Mouse (Mus musculus) midbrain, embryonic 16.5 days (tissue): ENCODE measurements around the gene Spdl1. TPM values are rescaled to one million over a fixed set of nuclear protein-coding genes. Genes with fewer than 3 reads are reported as not detected.

Experiments used
- ATAC-seq: fragments of 200-750 bp; cut with Nextera tagmentation; 2 replicates; pipeline ENCODE4 v1.8.0; 2017; ENCODE audit warnings: moderate TSS enrichment
- H3K27ac ChIP-seq: fragments of 300-500 bp; sonication (generic); 2 replicates; pipeline ENCODE4 v1.5.1; 2014; ENCODE audit warnings: mild to moderate bottlenecking, low read length, mixed read lengths
- H3K27me3 ChIP-seq: fragments of 300-500 bp; sonication (generic); 2 replicates; pipeline ENCODE4 v1.6.1; 2014; ENCODE audit warnings: low read depth, low read length, mixed read lengths; ENCODE audit not compliant: control insufficient read depth, insufficient read depth
- H3K36me3 ChIP-seq: fragments of 300-500 bp; sonication (generic); 2 replicates; pipeline ENCODE4 v1.6.1; 2014; ENCODE audit warnings: mild to moderate bottlenecking, low read length, moderate library complexity, mixed read lengths; ENCODE audit not compliant: control insufficient read depth, insufficient read depth
- H3K4me1 ChIP-seq: fragments of 300-500 bp; sonication (generic); 2 replicates; pipeline ENCODE4 v1.6.1; 2014; ENCODE audit warnings: mild to moderate bottlenecking, low read length, mixed read lengths; ENCODE audit not compliant: control insufficient read depth, insufficient read depth
- H3K4me2 ChIP-seq: fragments of 300-500 bp; sonication (generic); 2 replicates; pipeline ENCODE4 v1.6.1; 2014; ENCODE audit warnings: mild to moderate bottlenecking, low read length, mixed read lengths
- H3K4me3 ChIP-seq: fragments of 300-500 bp; sonication (generic); 2 replicates; pipeline ENCODE4 v1.5.1; 2014; ENCODE audit warnings: low read depth, mild to moderate bottlenecking, low read length, moderate library complexity, mixed read lengths
- H3K9ac ChIP-seq: fragments of 300-500 bp; sonication (generic); 2 replicates; pipeline ENCODE4 v1.6.1; 2014; ENCODE audit warnings: low read depth, low read length, mixed read lengths
- H3K9me3 ChIP-seq: fragments of 300-500 bp; sonication (generic); replicated peaks from 2 replicates; pipeline ENCODE4 v1.6.1; 2014; ENCODE audit warnings: mild to moderate bottlenecking, low read length, mixed read lengths; ENCODE audit not compliant: control insufficient read depth, poor library complexity, severe bottlenecking
- WGBS: fragments of 180-500 bp; shearing (Covaris S2); extraction: QIAGEN DNeasy Blood & Tissue Kit; methylation state at CpG from one replicate; pipeline ENCODE4 v1.1.7; 2014; 5-methylcytosine and 5-hydroxymethylcytosine counted together
- polyA plus RNA-seq: library from polyadenylated mRNA; unstranded; fragments of >200 nt; fragmentation: Nextera tagmentation; extraction: Ambion mirVana; gene quantifications from 2 replicates; pipeline ENCODE4 v1.2.1, GENCODE M21; 2015

Gene Spdl1
- polyA plus RNA-seq: 2.0 and 2.2 TPM in 2 replicates

- H3K4me3 ChIP-seq: peak within 1 kb of the TSS; percentile 60
- under 1% methylated on average over 49 of the region's 49 CpGs for WGBS
- H3K36me3 ChIP-seq: no peaks in the 10 kb centered on the region
- peak within 1 kb of the TSS; percentile 76 for H3K27ac ChIP-seq
- peak within 1 kb of the TSS; percentile 75 for H3K9ac ChIP-seq
- H3K4me1 ChIP-seq: peaks cover 10% of the 10 kb centered on the region
- peak within 1 kb of the TSS; percentile 95 for H3K4me2 ChIP-seq
- ATAC-seq: peak; percentile 97
- H3K9me3 ChIP-seq: no peaks in the 10 kb centered on the region
- H3K27me3 ChIP-seq: no peaks in the 10 kb centered on the region
These were observed at the start of gene Spdl1 for GRCm38 (mm10) chr11:34833318-34834086. Gene Spdl1 (minus strand): TSS chr11:34833641.

GRCm38 (mm10) chr11:34881528-34881927 lies 48.1 kb upstream of the Spdl1 start:
- Histone ChIP-seq H3K9me3 (no peaks in the 10 kb centered on the region), H3K9ac (no peak overlapping the region), H3K4me2 (no peak overlapping the region), H3K4me1 (no peaks in the 10 kb centered on the region), H3K27ac (no peak overlapping the region), H3K27me3 (no peaks in the 10 kb centered on the region), H3K36me3 (no peaks in the 10 kb centered on the region), H3K4me3 (no peak overlapping the region)
- peak; percentile 89 for ATAC-seq
- WGBS: 48% methylated on average over 5 of the region's 5 CpGs

- 86% methylated on average over 1 of the region's 1 CpGs for WGBS
- Histone ChIP-seq H3K4me3 (no peak overlapping the region), H3K4me1 (no peaks in the 10 kb centered on the region), H3K9me3 (no peaks in the 10 kb centered on the region), H3K36me3 (no peaks in the 10 kb centered on the region), H3K9ac (no peak overlapping the region), H3K4me2 (no peak overlapping the region), H3K27me3 (no peaks in the 10 kb centered on the region), H3K27ac (no peak overlapping the region)
- ATAC-seq: no peak
These were observed 46.2 kb upstream of the Spdl1 start for GRCm38 (mm10) chr11:34879678-34880077.

- no peaks in the 10 kb centered on the region for H3K9me3 ChIP-seq
- H3K4me3 ChIP-seq: no peak overlapping the region
- no peak overlapping the region for H3K27ac ChIP-seq
- H3K27me3 ChIP-seq: no peaks in the 10 kb centered on the region
- H3K9ac ChIP-seq: no peak overlapping the region
- no peaks in the 10 kb centered on the region for H3K36me3 ChIP-seq
- ATAC-seq: no peak
- 83% methylated on average over 2 of the region's 2 CpGs for WGBS
- H3K4me1 ChIP-seq: no peaks in the 10 kb centered on the region
- H3K4me2 ChIP-seq: no peak overlapping the region
These were observed 40.4 kb upstream of the Spdl1 start for GRCm38 (mm10) chr11:34873861-34874260.

GRCm38 (mm10) chr11:34872432-34872831 lies 39.0 kb upstream of the Spdl1 start:
- Histone ChIP-seq H3K27ac (no peak overlapping the region), H3K9ac (no peak overlapping the region), H3K4me3 (no peak overlapping the region), H3K4me2 (no peak overlapping the region), H3K36me3 (no peaks in the 10 kb centered on the region), H3K9me3 (no peaks in the 10 kb centered on the region), H3K4me1 (no peaks in the 10 kb centered on the region), H3K27me3 (no peaks in the 10 kb centered on the region)
- WGBS: 77% methylated on average over 2 of the region's 2 CpGs
- no peak for ATAC-seq

GRCm38 (mm10) chr11:34871991-34872390 lies 38.5 kb upstream of the Spdl1 start:
- H3K27ac ChIP-seq: no peak overlapping the region
- no peak overlapping the region for H3K9ac ChIP-seq
- H3K27me3 ChIP-seq: no peaks in the 10 kb centered on the region
- no peaks in the 10 kb centered on the region for H3K9me3 ChIP-seq
- ATAC-seq: no peak
- 90% methylated on average over 3 of the region's 3 CpGs for WGBS
- H3K4me3 ChIP-seq: no peak overlapping the region
- H3K36me3 ChIP-seq: no peaks in the 10 kb centered on the region
- no peak overlapping the region for H3K4me2 ChIP-seq
- no peaks in the 10 kb centered on the region for H3K4me1 ChIP-seq

- H3K36me3 ChIP-seq: no peaks in the 10 kb centered on the region
- no peak for ATAC-seq
- no peak overlapping the region for H3K27ac ChIP-seq
- H3K27me3 ChIP-seq: no peaks in the 10 kb centered on the region
- WGBS: 79% methylated on average over 3 of the region's 3 CpGs
- no peaks in the 10 kb centered on the region for H3K4me1 ChIP-seq
- no peak overlapping the region for H3K4me2 ChIP-seq
- H3K4me3 ChIP-seq: no peak overlapping the region
- no peaks in the 10 kb centered on the region for H3K9me3 ChIP-seq
- H3K9ac ChIP-seq: no peak overlapping the region
These were observed 38.0 kb upstream of the Spdl1 start for GRCm38 (mm10) chr11:34871456-34871855.

- Histone ChIP-seq H3K9me3 (no peaks in the 10 kb centered on the region), H3K36me3 (no peaks in the 10 kb centered on the region), H3K27me3 (no peaks in the 10 kb centered on the region), H3K4me3 (no peak overlapping the region), H3K4me2 (no peak overlapping the region), H3K4me1 (no peaks in the 10 kb centered on the region), H3K9ac (no peak overlapping the region), H3K27ac (no peak overlapping the region)
- WGBS: 33% methylated on average over 6 of the region's 6 CpGs
- no peak for ATAC-seq
These were observed 35.2 kb upstream of the Spdl1 start for GRCm38 (mm10) chr11:34868626-34869025.

GRCm38 (mm10) chr11:34865741-34866270 lies 32.4 kb upstream of the Spdl1 start:
- H3K4me1 ChIP-seq: no peaks in the 10 kb centered on the region
- no peak for ATAC-seq
- no peak overlapping the region for H3K4me2 ChIP-seq
- no peaks in the 10 kb centered on the region for H3K27me3 ChIP-seq
- no peak overlapping the region for H3K4me3 ChIP-seq
- no peaks in the 10 kb centered on the region for H3K36me3 ChIP-seq
- no peak overlapping the region for H3K9ac ChIP-seq
- WGBS: 86% methylated on average over 3 of the region's 3 CpGs
- H3K27ac ChIP-seq: no peak overlapping the region
- H3K9me3 ChIP-seq: no peaks in the 10 kb centered on the region
